In the genomic region with DNA sequence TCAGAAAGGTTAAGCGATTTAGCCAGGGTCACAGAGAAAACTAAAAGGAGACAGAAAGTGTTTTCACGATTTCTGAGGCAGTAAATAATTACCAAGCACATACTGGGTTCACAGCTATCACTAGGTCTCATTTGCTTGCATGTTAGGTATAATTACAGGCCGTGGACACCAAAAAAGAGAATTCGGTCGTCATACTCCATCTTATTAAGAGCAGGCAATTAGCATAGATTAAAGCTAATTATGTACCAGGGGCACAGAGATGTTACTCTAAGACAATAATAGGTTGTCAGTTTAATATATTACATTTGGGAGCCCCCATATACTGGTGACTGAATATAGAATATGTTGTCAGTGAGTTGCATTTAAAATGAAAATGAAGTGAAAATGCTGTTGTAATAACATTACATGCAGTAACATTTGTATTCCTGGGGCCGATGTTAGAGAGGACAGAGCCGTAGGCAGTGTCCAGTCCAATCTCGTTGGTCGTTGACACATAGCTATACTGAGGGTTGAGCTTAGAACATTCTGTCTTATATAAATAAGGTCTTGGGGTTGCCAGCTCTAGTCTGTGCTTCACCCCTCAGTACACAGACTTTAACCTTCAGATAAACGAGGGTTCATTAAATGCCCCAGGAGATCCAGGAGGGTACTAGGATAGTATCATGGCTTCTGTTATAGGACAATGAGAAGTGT, we compare ENCODE assay signal across 18 mouse cellular contexts.
A peak's percentile ranks its signal among the peaks of the same experiment; 100 is the strongest.
DNase-seq lines count a peak whose midpoint lies in the region; ATAC-seq lines count a peak whose summit lies in the region.
"Had no signal": no experiment of that assay in that cellular context is flagged by ENCODE, and none has a peak within 500 bp of the region (broad histone marks: within the 10 kb centered on the region; RNA-seq: fewer than 3 reads in every experiment).

No protein-coding gene starts in this region.

- 74% methylated on average over 10 of the region's 10 CpGs for WGBS in neural tube, embryonic 11.5 days
- WGBS in neural tube, embryonic 15.5 days, result 34% methylated on average over 10 of the region's 10 CpGs
- 40% methylated on average over 10 of the region's 10 CpGs for WGBS in forebrain, embryonic 13.5 days
- 24% methylated on average over 10 of the region's 10 CpGs for WGBS in forebrain, embryonic 16.5 days

- H3K9me3 ChIP-seq in neural tube, embryonic 11.5 days (ENCODE audit: control insufficient read depth, low read length), result no peaks in the 10 kb centered on the region
- H3K9me3 ChIP-seq in neural tube, embryonic 15.5 days (replicated peaks), result no peaks in the 10 kb centered on the region
- H3K9me3 ChIP-seq in forebrain, embryonic 13.5 days (replicated peaks), result no peaks in the 10 kb centered on the region
- no peaks in the 10 kb centered on the region; the same call in 1 of the 2 replicates for H3K9me3 ChIP-seq in forebrain, embryonic 16.5 days (ENCODE audit: control insufficient read depth, low read length)
- H3K9me3 ChIP-seq: embryonic facial prominence, embryonic 12.5 days; heart, embryonic 12.5 days; hindbrain, embryonic 10.5 days; hindbrain, embryonic 15.5 days had no signal

- H3K4me2 ChIP-seq in neural tube, embryonic 11.5 days (ENCODE audit: low read depth), result no peak overlapping the region
- H3K4me2 ChIP-seq in neural tube, embryonic 15.5 days, result no peak overlapping the region
- no peak overlapping the region; the same call in 1 of the 2 replicates for H3K4me2 ChIP-seq in forebrain, embryonic 13.5 days
- H3K4me2 ChIP-seq in forebrain, embryonic 16.5 days (ENCODE audit: low read length), result no peak overlapping the region
- H3K4me2 ChIP-seq: embryonic facial prominence, embryonic 12.5 days; heart, embryonic 12.5 days; hindbrain, embryonic 15.5 days had no signal

- no peaks in the 10 kb centered on the region for H3K4me1 ChIP-seq in neural tube, embryonic 11.5 days (ENCODE audit: control insufficient read depth, insufficient read depth, low read length)
- H3K4me1 ChIP-seq in neural tube, embryonic 15.5 days, result no peaks in the 10 kb centered on the region
- H3K4me1 ChIP-seq in forebrain, embryonic 13.5 days, result peaks cover 15% of the 10 kb centered on the region
- H3K4me1 ChIP-seq in forebrain, embryonic 16.5 days (replicated peaks; ENCODE audit: control insufficient read depth, insufficient read depth, low read length), result 0 out of 2 replicates have a peak, but pooled peaks cover 2% of the 10 kb centered on the region
- H3K4me1 ChIP-seq: embryonic facial prominence, embryonic 12.5 days; heart, embryonic 12.5 days; hindbrain, embryonic 10.5 days; hindbrain, embryonic 15.5 days had no signal

- H3K4me3 ChIP-seq in neural tube, embryonic 11.5 days (ENCODE audit: low read depth, low read length), result no peak overlapping the region
- no peak overlapping the region for H3K4me3 ChIP-seq in neural tube, embryonic 15.5 days (replicated peaks)
- H3K4me3 ChIP-seq in forebrain, embryonic 13.5 days, result no peak overlapping the region
- H3K4me3 ChIP-seq in forebrain, embryonic 16.5 days (replicated peaks; ENCODE audit: low read length), result no peak overlapping the region
- H3K4me3 ChIP-seq: embryonic facial prominence, embryonic 12.5 days; heart, adult 2 months; heart, embryonic 12.5 days; hindbrain, embryonic 10.5 days; hindbrain, embryonic 15.5 days had no signal

- no peak overlapping the region for H3K9ac ChIP-seq in neural tube, embryonic 11.5 days (ENCODE audit: low read length)
- no peak overlapping the region for H3K9ac ChIP-seq in neural tube, embryonic 15.5 days (replicated peaks)
- no peak overlapping the region for H3K9ac ChIP-seq in forebrain, embryonic 13.5 days
- no peak overlapping the region for H3K9ac ChIP-seq in forebrain, embryonic 16.5 days (replicated peaks; ENCODE audit: low read depth, low read length)
- H3K9ac ChIP-seq: embryonic facial prominence, embryonic 12.5 days; heart, embryonic 12.5 days; hindbrain, embryonic 15.5 days had no signal

- 0 out of 2 replicates have a peak, but pooled peaks have one; percentile 45 for ATAC-seq in neural tube, embryonic 11.5 days (ENCODE audit: insufficient read depth, low FRiP score, low TSS enrichment)
- ATAC-seq in neural tube, embryonic 15.5 days (ENCODE audit: low FRiP score), result no peak; the same call in 1 of the 2 replicates
- peak; percentile 72 for ATAC-seq in forebrain, embryonic 13.5 days
- ATAC-seq in forebrain, embryonic 16.5 days, result peak; percentile 69
- ATAC-seq: inflammation-experienced regulatory T-cells, adult 6 months; intestine, postnatal 0 days had no signal

- no peak overlapping the region for H3K27ac ChIP-seq in neural tube, embryonic 11.5 days (ENCODE audit: low read depth, low read length)
- H3K27ac ChIP-seq in neural tube, embryonic 15.5 days (replicated peaks), result no peak overlapping the region
- H3K27ac ChIP-seq in forebrain, embryonic 13.5 days, result peak overlapping the region; percentile 40; the same call in 1 of the 2 replicates
- no peak overlapping the region for H3K27ac ChIP-seq in forebrain, embryonic 16.5 days (ENCODE audit: low read length)
- H3K27ac ChIP-seq: embryonic facial prominence, embryonic 12.5 days; heart, adult 2 months; hindbrain, embryonic 10.5 days; hindbrain, embryonic 15.5 days had no signal

- H3K27me3 ChIP-seq in neural tube, embryonic 11.5 days (ENCODE audit: control insufficient read depth, insufficient read depth, low read length), result no peaks in the 10 kb centered on the region
- H3K27me3 ChIP-seq in neural tube, embryonic 15.5 days (replicated peaks), result no peaks in the 10 kb centered on the region
- H3K27me3 ChIP-seq in forebrain, embryonic 13.5 days, result no peaks in the 10 kb centered on the region
- H3K27me3 ChIP-seq in forebrain, embryonic 16.5 days (replicated peaks; ENCODE audit: control insufficient read depth, insufficient read depth, low read length), result no peaks in the 10 kb centered on the region
- H3K27me3 ChIP-seq: embryonic facial prominence, embryonic 12.5 days; heart, embryonic 12.5 days; hindbrain, embryonic 15.5 days had no signal

- no peak for DNase-seq in neural tube, embryonic 11.5 days (ENCODE audit: low spot score)
- DNase-seq in layer of hippocampus, adult 18-20 months (ENCODE audit: low spot score in 2 of 2), result no peak
- DNase-seq in right cerebral cortex, adult 2 months (ENCODE audit: low spot score in 2 of 2), result no peak
- DNase-seq in frontal cortex, adult 2 months (ENCODE audit: extremely low spot score in 1 of 2, low spot score in 1 of 2), result no peak
- DNase-seq: cerebellum, adult 11 months; cerebellum, adult 8-10 months; cerebellum, postnatal 14 days; gastrocnemius, postnatal 14 days; heart, adult 2 months had no signal

- no peaks in the 10 kb centered on the region for H3K36me3 ChIP-seq in neural tube, embryonic 11.5 days (ENCODE audit: control insufficient read depth, insufficient read depth, low read length)
- H3K36me3 ChIP-seq in neural tube, embryonic 15.5 days, result no peaks in the 10 kb centered on the region
- no peaks in the 10 kb centered on the region for H3K36me3 ChIP-seq in forebrain, embryonic 13.5 days (ENCODE audit: poor library complexity, severe bottlenecking)
- H3K36me3 ChIP-seq in forebrain, embryonic 16.5 days (ENCODE audit: control insufficient read depth, insufficient read depth), result no peaks in the 10 kb centered on the region
- H3K36me3 ChIP-seq: embryonic facial prominence, embryonic 12.5 days; heart, embryonic 12.5 days; hindbrain, embryonic 10.5 days; hindbrain, embryonic 15.5 days had no signal
